Mouse (Mus musculus) kidney, postnatal 0 days (tissue): Measurements from ENCODE around the gene Cryzl2. TPM values are rescaled to one million over a fixed set of nuclear protein-coding genes. Genes with fewer than 3 reads are reported as not detected.

Source experiments
- ATAC-seq: fragments of 200-750 bp; cut with Nextera tagmentation; replicated peaks from 2 replicates; pipeline ENCODE4 v1.8.0; 2017; ENCODE audit warnings: low read depth, moderate number of reproducible peaks, moderate TSS enrichment, moderate library complexity; ENCODE audit not compliant: low FRiP score
- DNase-seq: peaks from one replicate; pipeline ENCODE4 v3.0.0-alpha.2; 2016; ENCODE audit warnings: low spot score
- H3K27ac ChIP-seq: fragments of 300-500 bp; sonication (generic); 2 replicates; pipeline ENCODE4 v1.5.1; 2014; ENCODE audit warnings: mild to moderate bottlenecking
- H3K27me3 ChIP-seq: fragments of 300-500 bp; sonication (generic); 2 replicates; pipeline ENCODE4 v1.6.1; 2014; ENCODE audit warnings: low read length, mixed read lengths; ENCODE audit not compliant: insufficient read depth
- H3K36me3 ChIP-seq: fragments of 300-500 bp; sonication (generic); 2 replicates; pipeline ENCODE4 v1.6.1; 2014; ENCODE audit warnings: low read length, mixed read lengths; ENCODE audit not compliant: insufficient read depth
- H3K4me1 ChIP-seq: fragments of 300-500 bp; sonication (generic); replicated peaks from 2 replicates; pipeline ENCODE4 v1.6.1; 2014; ENCODE audit warnings: antibody characterized with exemption, low read length, mixed read lengths; ENCODE audit not compliant: insufficient read depth
- H3K4me2 ChIP-seq: fragments of 300-500 bp; sonication (generic); 2 replicates; pipeline ENCODE4 v1.6.1; 2014; ENCODE audit warnings: mild to moderate bottlenecking, low read length, moderate library complexity, mixed read lengths
- H3K4me3 ChIP-seq: fragments of 300-500 bp; sonication (generic); replicated peaks from 2 replicates; pipeline ENCODE4 v1.5.1; 2014; ENCODE audit warnings: low read depth, low read length
- H3K9ac ChIP-seq: fragments of 300-500 bp; sonication (generic); 2 replicates; pipeline ENCODE4 v1.6.1; 2014; ENCODE audit warnings: low read depth, low read length
- H3K9me3 ChIP-seq: fragments of 300-500 bp; sonication (generic); replicated peaks from 2 replicates; pipeline ENCODE4 v1.6.1; 2016; ENCODE audit warnings: low read length, inconsistent platforms, mixed read lengths
- CTCF ChIP-seq: IDR thresholded peaks from 2 replicates; pipeline ENCODE4 v1.5.1; 2016; ENCODE audit warnings: antibody characterized with exemption, low read depth, mild to moderate bottlenecking, moderate library complexity
- WGBS: fragments of 180-500 bp; shearing (Covaris S2); extraction: QIAGEN DNeasy Blood & Tissue Kit; methylation state at CpG from one replicate; pipeline ENCODE4 v1.1.7; 2014; 5-methylcytosine and 5-hydroxymethylcytosine counted together
- polyA plus RNA-seq: library from polyadenylated mRNA; unstranded; fragments of >200 nt; fragmentation: Nextera tagmentation; extraction: Ambion mirVana; gene quantifications from 2 replicates; pipeline ENCODE4 v1.2.1, GENCODE M21; 2015

Cryzl2 gene
- polyA plus RNA-seq, 1 experiment from 2014 or later, result 46.9 TPM

DNA sequence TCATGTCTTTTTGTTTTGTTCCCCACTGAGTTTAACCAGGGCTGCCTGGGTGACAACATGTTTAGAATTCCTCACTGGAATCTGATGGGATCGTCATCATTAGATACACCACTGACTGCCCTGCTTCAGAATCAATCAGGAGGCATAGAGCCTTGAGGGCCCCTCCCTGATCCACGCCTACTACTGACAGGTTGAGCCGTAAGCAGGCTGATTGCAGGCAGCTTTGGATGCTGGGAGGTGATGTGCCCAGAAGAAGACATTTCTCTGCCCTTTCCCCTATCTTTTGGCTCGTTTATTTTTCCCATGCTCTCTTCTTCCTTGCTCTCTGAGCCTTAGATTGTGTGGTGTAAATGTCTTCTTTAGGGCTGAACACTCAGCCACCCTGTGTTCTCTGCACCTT is 55.9 kb downstream of the Cryzl2 start:
- Histone ChIP-seq H3K9ac (no peak overlapping the region), H3K4me3 (no peak overlapping the region), H3K9me3 (no peaks in the 10 kb centered on the region), H3K36me3 (no peaks in the 10 kb centered on the region), H3K27ac (no peak overlapping the region), H3K4me1 (no peaks in the 10 kb centered on the region), H3K4me2 (no peak overlapping the region), H3K27me3 (no peaks in the 10 kb centered on the region)
- no peak for DNase-seq
- 69% methylated on average over 4 of the region's 4 CpGs for WGBS
- no peak for TF ChIP-seq CTCF
- ATAC-seq, result no peak

DNA sequence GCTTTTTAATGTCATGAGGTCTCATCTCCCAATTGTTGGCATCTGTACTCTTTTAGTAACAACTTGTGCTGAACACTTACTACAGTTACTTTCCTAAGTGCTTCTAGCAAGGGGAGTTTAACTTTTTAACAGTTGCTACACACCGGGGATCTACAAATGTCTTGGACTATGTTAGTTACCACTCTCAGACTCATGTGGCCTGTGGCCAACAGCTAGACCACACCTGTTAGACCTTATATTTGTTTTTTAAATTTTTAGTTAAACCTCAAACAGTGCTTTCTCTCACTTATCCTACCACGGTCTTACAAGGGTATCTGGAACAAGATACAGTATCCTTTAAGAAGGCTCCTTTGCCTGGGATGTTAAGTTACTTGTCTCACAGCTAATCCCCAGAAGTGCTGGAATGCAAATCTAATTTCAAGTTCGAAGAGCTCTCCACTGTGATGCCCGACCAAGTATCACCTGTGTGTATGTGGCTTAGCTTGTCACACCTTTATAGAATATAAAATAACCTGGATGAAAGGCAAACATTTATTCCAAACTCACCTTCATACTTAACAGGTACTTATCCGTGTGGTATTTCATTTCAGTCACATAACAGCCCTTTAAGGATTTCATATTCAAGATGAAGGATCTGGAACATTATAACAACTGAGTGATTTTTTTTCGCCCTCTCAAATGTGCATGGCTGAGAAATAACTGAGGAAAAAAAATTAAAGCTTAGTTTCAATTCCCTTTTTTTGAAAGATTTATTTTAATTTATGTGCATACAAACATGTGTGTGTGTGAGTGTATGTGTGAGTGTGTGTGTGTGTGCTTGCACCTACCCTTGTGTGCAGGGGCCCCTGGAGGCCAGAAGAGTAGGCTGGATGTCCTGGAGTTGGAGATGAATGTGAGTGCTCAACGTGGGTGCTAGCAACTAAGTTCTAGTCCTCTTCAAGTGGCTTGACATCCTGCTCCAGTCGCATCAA is 58.7 kb downstream of the Cryzl2 start:
- no peaks in the 10 kb centered on the region for H3K36me3 ChIP-seq
- H3K4me3 ChIP-seq, result no peak overlapping the region
- WGBS, result 83% methylated on average over 8 of the region's 8 CpGs
- no peaks in the 10 kb centered on the region for H3K9me3 ChIP-seq
- no peaks in the 10 kb centered on the region for H3K4me1 ChIP-seq
- no peak overlapping the region for H3K4me2 ChIP-seq
- no peak overlapping the region for H3K27ac ChIP-seq
- DNase-seq (no peak), ATAC-seq (no peak)
- H3K9ac ChIP-seq, result no peak overlapping the region
- no peaks in the 10 kb centered on the region for H3K27me3 ChIP-seq
- no peak for TF ChIP-seq CTCF

DNA sequence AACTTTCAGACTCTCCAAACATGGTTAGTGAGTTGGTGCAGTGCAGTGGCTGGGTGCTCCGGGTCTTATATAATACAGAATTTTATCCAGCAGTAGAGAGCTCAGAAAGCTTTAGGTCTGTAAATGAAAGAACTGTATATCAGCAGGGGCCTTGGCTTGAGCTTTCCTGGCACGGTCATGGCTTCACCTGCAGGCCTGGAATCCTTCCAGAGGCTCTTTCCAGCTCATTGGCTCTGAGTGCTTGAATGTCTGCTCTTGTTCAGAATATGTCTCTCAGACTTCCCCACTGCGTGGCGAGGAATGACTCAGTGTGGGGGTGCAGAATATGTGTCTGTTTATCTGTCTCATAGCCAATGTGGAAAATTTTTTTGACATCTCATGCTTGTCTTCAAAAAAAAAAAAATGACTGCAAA is 59.7 kb downstream of the Cryzl2 start:
- H3K9ac ChIP-seq, result no peak overlapping the region
- DNase-seq, result peak; percentile 27
- no peaks in the 10 kb centered on the region for H3K27me3 ChIP-seq
- no peak overlapping the region for H3K4me2 ChIP-seq
- peak; percentile 57; the same call in 1 of the 2 replicates for ATAC-seq
- H3K4me3 ChIP-seq, result no peak overlapping the region
- no peaks in the 10 kb centered on the region for H3K36me3 ChIP-seq
- 45% methylated on average over 4 of the region's 4 CpGs for WGBS
- no peak overlapping the region for H3K27ac ChIP-seq
- no peak for TF ChIP-seq CTCF
- H3K4me1 ChIP-seq, result no peaks in the 10 kb centered on the region
- no peaks in the 10 kb centered on the region for H3K9me3 ChIP-seq

DNA sequence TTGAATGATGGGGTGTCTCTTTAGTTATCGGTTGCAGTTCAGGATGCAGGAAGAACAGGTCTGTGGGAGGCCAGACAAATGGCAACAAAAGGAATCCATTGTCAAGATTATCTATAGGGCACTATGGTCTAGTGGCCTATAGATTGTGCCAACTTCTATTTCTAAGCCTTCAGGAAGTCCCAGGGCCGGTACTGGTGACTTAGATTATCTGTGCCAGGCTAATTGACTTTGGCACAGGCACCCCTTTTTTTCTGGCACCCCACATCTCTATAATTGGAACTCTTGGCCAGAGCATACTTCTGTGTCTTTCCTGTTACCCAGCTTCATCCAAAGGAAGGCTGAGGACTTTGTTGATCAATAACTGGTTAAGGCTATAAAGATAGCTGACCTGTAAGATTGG is 61.0 kb downstream of the Cryzl2 start:
- ATAC-seq, result no peak
- no peak overlapping the region for H3K27ac ChIP-seq
- WGBS, result 78% methylated on average over 2 of the region's 2 CpGs

DNA sequence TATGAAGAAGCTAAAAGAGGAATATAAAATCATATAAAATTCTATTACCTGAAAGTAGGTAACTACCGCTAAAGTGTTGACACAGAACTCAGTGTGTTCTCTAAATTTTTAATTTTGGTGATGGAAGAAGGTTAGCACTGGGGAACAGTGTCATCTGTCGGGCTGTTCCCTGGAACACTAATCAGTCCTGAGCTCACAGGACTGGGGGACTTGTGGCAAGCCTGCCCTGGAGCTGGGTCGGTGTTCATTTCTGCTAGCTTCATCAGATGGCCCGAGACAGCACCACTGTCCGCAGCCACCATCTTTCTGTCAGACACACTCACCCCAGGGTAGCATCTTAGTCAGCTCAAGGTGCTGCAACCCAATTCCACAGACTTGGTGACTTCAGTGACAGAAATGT is 63.9 kb downstream of the Cryzl2 start:
- Histone ChIP-seq H3K9ac (no peak overlapping the region), H3K27me3 (no peaks in the 10 kb centered on the region), H3K4me2 (no peak overlapping the region), H3K9me3 (no peaks in the 10 kb centered on the region), H3K36me3 (no peaks in the 10 kb centered on the region), H3K27ac (no peak overlapping the region), H3K4me1 (no peaks in the 10 kb centered on the region), H3K4me3 (no peak overlapping the region)
- WGBS, result 94% methylated on average over 5 of the region's 5 CpGs
- DNase-seq (no peak), ATAC-seq (no peak)
- no peak for TF ChIP-seq CTCF

More for the DNA sequence above, 61.0 kb downstream of the Cryzl2 start:
- H3K4me2 ChIP-seq, result no peak overlapping the region
- no peaks in the 10 kb centered on the region for H3K27me3 ChIP-seq
- H3K36me3 ChIP-seq, result no peaks in the 10 kb centered on the region
- no peak overlapping the region for H3K4me3 ChIP-seq
- no peak overlapping the region for H3K9ac ChIP-seq
- H3K9me3 ChIP-seq, result no peaks in the 10 kb centered on the region
- TF ChIP-seq CTCF, result no peak
- DNase-seq, result no peak
- H3K4me1 ChIP-seq, result no peaks in the 10 kb centered on the region

DNA sequence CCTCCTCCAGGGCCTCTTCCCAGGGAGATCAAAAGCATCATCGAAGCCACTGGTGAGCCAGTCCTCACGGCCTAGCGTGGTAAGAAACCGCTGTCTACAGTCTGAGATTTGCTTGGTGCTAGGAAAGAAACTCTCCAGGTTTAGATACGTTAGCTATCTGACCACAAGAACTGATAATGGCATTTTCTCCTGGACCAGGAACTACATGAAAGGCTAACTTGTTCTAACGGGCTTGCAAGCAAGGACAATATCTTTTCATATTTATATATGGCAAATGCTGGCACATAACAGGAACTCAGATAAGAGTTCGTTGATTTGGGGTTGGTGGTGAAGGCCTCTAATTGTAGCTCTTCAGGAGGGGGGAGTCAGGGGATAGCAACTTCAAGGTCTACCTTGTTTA is 66.4 kb downstream of the Cryzl2 start:
- H3K27ac ChIP-seq, result no peak overlapping the region
- no peak overlapping the region for H3K4me2 ChIP-seq

More for the DNA sequence above, 66.4 kb downstream of the Cryzl2 start:
- TF ChIP-seq CTCF, result no peak
- Histone ChIP-seq H3K9me3 (no peaks in the 10 kb centered on the region), H3K27me3 (no peaks in the 10 kb centered on the region), H3K4me3 (no peak overlapping the region), H3K36me3 (no peaks in the 10 kb centered on the region), H3K9ac (no peak overlapping the region), H3K4me1 (no peaks in the 10 kb centered on the region)
- no peak for ATAC-seq
- DNase-seq, result no peak
- 86% methylated on average over 7 of the region's 7 CpGs for WGBS
